Mouse (Mus musculus): ENCODE results near the gene Stub1.

- TF ChIP-seq EP300 (IDR thresholded peaks at IDR 0.05; ENCODE audit: insufficient read depth, low read depth, low read length): no peak
- no peak for TF ChIP-seq POLR2A (IDR thresholded peaks at IDR 0.05; ENCODE audit: insufficient read depth, low read depth, low read length)
- no peak for TF ChIP-seq CTCF (IDR thresholded peaks at IDR 0.05)
Measured at GRCm38 (mm10) chr17:25881691-25882090, 48.5 kb upstream of the Stub1 start.

Data from heart, adult 2 months (tissue).